Mouse (Mus musculus) heart, postnatal 0 days (tissue): ENCODE data around the gene Hoxa5.

Experiments
- CTCF ChIP-seq: IDR thresholded peaks from 2 replicates; pipeline ENCODE4 v1.5.1; 2016; ENCODE audit warnings: antibody characterized with exemption, control low read depth, low read depth
- EP300 ChIP-seq: IDR thresholded peaks from 2 replicates; pipeline ENCODE4 v1.6.1; 2016; ENCODE audit warnings: antibody characterized with exemption, low read depth

DNA sequence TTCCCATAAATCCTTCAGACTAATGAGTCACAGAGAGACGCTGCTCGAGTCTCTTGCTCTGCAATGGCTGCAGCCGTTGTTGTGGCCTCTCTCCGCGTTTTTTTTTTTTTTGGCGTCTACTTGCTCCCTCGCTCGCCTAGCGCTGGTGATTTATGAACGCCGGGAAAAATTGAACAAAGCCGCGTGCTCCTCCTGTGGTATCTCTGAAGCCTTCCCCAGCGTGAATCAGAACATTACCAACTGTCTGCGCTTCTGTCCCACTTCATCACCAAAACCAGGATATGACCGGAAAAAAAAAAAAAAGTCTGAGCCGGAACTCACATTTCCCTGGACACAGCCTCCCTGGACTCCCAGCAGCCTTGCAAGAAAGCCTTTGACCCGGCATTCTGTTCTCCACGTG is 19.2 kb downstream of the Hoxa5 start:
- no peak for TF ChIP-seq CTCF
- no peak for TF ChIP-seq EP300
